Mouse (Mus musculus) neural tube, embryonic 15.5 days (tissue): ENCODE results near the gene Itgb7. TPM values are rescaled to one million over a fixed set of nuclear protein-coding genes. Genes with fewer than 3 reads are reported as not detected.

Experiments
- ATAC-seq: fragments of 200-750 bp; cut with Nextera tagmentation; 2 replicates; pipeline ENCODE4 v1.8.0; 2017; ENCODE audit warnings: mild to moderate bottlenecking, moderate TSS enrichment, moderate library complexity; ENCODE audit not compliant: low FRiP score
- H3K27ac ChIP-seq: fragments of 300-500 bp; sonication (generic); replicated peaks from 2 replicates; pipeline ENCODE4 v1.5.1; 2015; ENCODE audit warnings: mild to moderate bottlenecking, inconsistent platforms
- H3K27me3 ChIP-seq: fragments of 300-500 bp; sonication (generic); replicated peaks from 2 replicates; pipeline ENCODE4 v1.6.1; 2015; ENCODE audit warnings: inconsistent platforms
- H3K36me3 ChIP-seq: fragments of 300-500 bp; sonication (generic); 2 replicates; pipeline ENCODE4 v1.6.1; 2015; ENCODE audit warnings: inconsistent platforms
- H3K4me1 ChIP-seq: fragments of 300-500 bp; sonication (generic); 2 replicates; pipeline ENCODE4 v1.6.1; 2015; ENCODE audit warnings: inconsistent platforms
- H3K4me2 ChIP-seq: fragments of 300-500 bp; sonication (generic); 2 replicates; pipeline ENCODE4 v1.6.1; 2015; ENCODE audit warnings: inconsistent platforms, mild to moderate bottlenecking, moderate library complexity
- H3K4me3 ChIP-seq: fragments of 300-500 bp; sonication (generic); replicated peaks from 2 replicates; pipeline ENCODE4 v1.5.1; 2015; ENCODE audit warnings: mild to moderate bottlenecking, inconsistent platforms
- H3K9ac ChIP-seq: fragments of 300-500 bp; sonication (generic); replicated peaks from 2 replicates; pipeline ENCODE4 v1.6.1; 2015; ENCODE audit warnings: mild to moderate bottlenecking, inconsistent platforms
- H3K9me3 ChIP-seq: fragments of 300-500 bp; sonication (generic); replicated peaks from 2 replicates; pipeline ENCODE4 v1.6.1; 2016; ENCODE audit warnings: inconsistent platforms
- WGBS: fragments of 180-500 bp; shearing (Covaris S2); methylation state at CpG from one replicate; pipeline ENCODE4 v1.1.7; 2015; ENCODE audit warnings: mixed read lengths; 5-methylcytosine and 5-hydroxymethylcytosine counted together
- polyA plus RNA-seq: library from polyadenylated mRNA; unstranded; fragments of >200 nt; fragmentation: Nextera tagmentation; extraction: Ambion mirVana; gene quantifications from 2 replicates; pipeline ENCODE4 v1.2.1, GENCODE M21; 2015

The Itgb7 gene
- polyA plus RNA-seq, 1 experiment from 2014 or later: 1.1 TPM

GRCm38 (mm10) chr15:102203835-102204381 lies 27.8 kb downstream of the Itgb7 start:
- H3K9ac ChIP-seq: peak overlapping the region; percentile 87
- peak; percentile 43 for ATAC-seq
- H3K9me3 ChIP-seq: no peaks in the 10 kb centered on the region
- WGBS: under 1% methylated on average over 22 of the region's 72 CpGs
- H3K36me3 ChIP-seq: peaks cover 20% of the 10 kb centered on the region
- peak overlapping the region; percentile 82 for H3K4me3 ChIP-seq
- H3K4me1 ChIP-seq: peaks cover 53% of the 10 kb centered on the region
- H3K4me2 ChIP-seq: peak overlapping the region; percentile 65
- no peaks in the 10 kb centered on the region for H3K27me3 ChIP-seq
- peak overlapping the region; percentile 99 for H3K27ac ChIP-seq

GRCm38 (mm10) chr15:102202971-102203834 lies 28.5 kb downstream of the Itgb7 start, which contains the start of gene Zfp740:
Gene Zfp740 (plus strand): TSS chr15:102203249.
- Histone ChIP-seq H3K9me3 (no peaks in the 10 kb centered on the region), H3K36me3 (peaks cover 14% of the 10 kb centered on the region), H3K4me2 (peak within 1 kb of the TSS; percentile 65), H3K4me3 (peak within 1 kb of the TSS; percentile 82), H3K27ac (peak within 1 kb of the TSS; percentile 99), H3K9ac (peak within 1 kb of the TSS; percentile 87), H3K4me1 (peaks cover 50% of the 10 kb centered on the region), H3K27me3 (no peaks in the 10 kb centered on the region)
- peak; percentile 97 for ATAC-seq
- under 1% methylated on average over 50 of the region's 68 CpGs for WGBS

- Histone ChIP-seq H3K27ac (no peak overlapping the region), H3K9me3 (no peaks in the 10 kb centered on the region), H3K36me3 (no peaks in the 10 kb centered on the region), H3K4me3 (no peak overlapping the region), H3K4me1 (peaks cover 9% of the 10 kb centered on the region), H3K27me3 (no peaks in the 10 kb centered on the region), H3K4me2 (no peak overlapping the region), H3K9ac (no peak overlapping the region)
- no peak for ATAC-seq
- WGBS: 82% methylated on average over 4 of the region's 4 CpGs
Observed at GRCm38 (mm10) chr15:102198841-102199240, 32.9 kb downstream of the Itgb7 start.

GRCm38 (mm10) chr15:102195373-102195772 lies 36.4 kb downstream of the Itgb7 start:
- H3K27ac ChIP-seq: no peak overlapping the region
- H3K9me3 ChIP-seq: no peaks in the 10 kb centered on the region
- H3K4me3 ChIP-seq: no peak overlapping the region
- H3K4me2 ChIP-seq: no peak overlapping the region
- no peaks in the 10 kb centered on the region for H3K36me3 ChIP-seq
- H3K9ac ChIP-seq: no peak overlapping the region
- no peaks in the 10 kb centered on the region for H3K27me3 ChIP-seq
- ATAC-seq: no peak
- no peaks in the 10 kb centered on the region for H3K4me1 ChIP-seq
- WGBS: 81% methylated on average over 4 of the region's 4 CpGs

GRCm38 (mm10) chr15:102194439-102194838 lies 37.3 kb downstream of the Itgb7 start:
- Histone ChIP-seq H3K4me2 (no peak overlapping the region), H3K4me1 (no peaks in the 10 kb centered on the region), H3K27ac (no peak overlapping the region), H3K9me3 (no peaks in the 10 kb centered on the region), H3K36me3 (no peaks in the 10 kb centered on the region), H3K4me3 (no peak overlapping the region), H3K9ac (no peak overlapping the region), H3K27me3 (no peaks in the 10 kb centered on the region)
- WGBS: 91% methylated on average over 4 of the region's 4 CpGs
- ATAC-seq: no peak

GRCm38 (mm10) chr15:102193652-102194051 lies 38.1 kb downstream of the Itgb7 start:
- H3K4me2 ChIP-seq: no peak overlapping the region
- no peak overlapping the region for H3K27ac ChIP-seq
- H3K9ac ChIP-seq: no peak overlapping the region
- no peaks in the 10 kb centered on the region for H3K36me3 ChIP-seq
- H3K9me3 ChIP-seq: no peaks in the 10 kb centered on the region
- H3K4me1 ChIP-seq: no peaks in the 10 kb centered on the region
- no peak for ATAC-seq
- WGBS: 82% methylated on average over 4 of the region's 4 CpGs
- H3K27me3 ChIP-seq: no peaks in the 10 kb centered on the region
- H3K4me3 ChIP-seq: no peak overlapping the region

- Histone ChIP-seq H3K27ac (no peak overlapping the region), H3K4me2 (no peak overlapping the region), H3K9ac (no peak overlapping the region), H3K4me1 (no peaks in the 10 kb centered on the region), H3K9me3 (no peaks in the 10 kb centered on the region), H3K36me3 (no peaks in the 10 kb centered on the region), H3K27me3 (no peaks in the 10 kb centered on the region), H3K4me3 (no peak overlapping the region)
- WGBS: 85% methylated on average over 5 of the region's 5 CpGs
- no peak for ATAC-seq
Observed at GRCm38 (mm10) chr15:102192820-102193386, 38.8 kb downstream of the Itgb7 start.

GRCm38 (mm10) chr15:102192271-102192812 lies 39.4 kb downstream of the Itgb7 start:
- Histone ChIP-seq H3K4me1 (no peaks in the 10 kb centered on the region), H3K4me3 (no peak overlapping the region), H3K36me3 (no peaks in the 10 kb centered on the region), H3K9ac (no peak overlapping the region), H3K27ac (no peak overlapping the region), H3K9me3 (no peaks in the 10 kb centered on the region), H3K27me3 (no peaks in the 10 kb centered on the region), H3K4me2 (no peak overlapping the region)
- no peak for ATAC-seq
- WGBS: 80% methylated on average over 7 of the region's 7 CpGs

- no peak overlapping the region for H3K4me3 ChIP-seq
- 52% methylated on average over 7 of the region's 7 CpGs for WGBS
- no peak for ATAC-seq
Observed at GRCm38 (mm10) chr15:102191699-102192098, 40.0 kb downstream of the Itgb7 start.

GRCm38 (mm10) chr15:102188883-102189282 lies 42.9 kb downstream of the Itgb7 start:
- Histone ChIP-seq H3K4me1 (no peaks in the 10 kb centered on the region), H3K9ac (no peak overlapping the region), H3K27me3 (no peaks in the 10 kb centered on the region), H3K9me3 (no peaks in the 10 kb centered on the region), H3K4me3 (no peak overlapping the region), H3K27ac (no peak overlapping the region), H3K4me2 (no peak overlapping the region), H3K36me3 (peaks cover 6% of the 10 kb centered on the region; the same call in 1 of the 2 replicates)
- 63% methylated on average over 6 of the region's 6 CpGs for WGBS
- ATAC-seq: no peak

More at GRCm38 (mm10) chr15:102191699-102192098, 40.0 kb downstream of the Itgb7 start:
- Histone ChIP-seq H3K27ac (no peak overlapping the region), H3K9me3 (no peaks in the 10 kb centered on the region), H3K27me3 (no peaks in the 10 kb centered on the region), H3K36me3 (no peaks in the 10 kb centered on the region), H3K4me2 (no peak overlapping the region), H3K9ac (no peak overlapping the region), H3K4me1 (no peaks in the 10 kb centered on the region)

GRCm38 (mm10) chr15:102188096-102188495 lies 43.6 kb downstream of the Itgb7 start:
- WGBS: 92% methylated on average over 10 of the region's 10 CpGs
- H3K36me3 ChIP-seq: peaks cover 6% of the 10 kb centered on the region; the same call in 1 of the 2 replicates
- no peak overlapping the region for H3K27ac ChIP-seq
- H3K9ac ChIP-seq: no peak overlapping the region
- ATAC-seq: no peak
- H3K4me1 ChIP-seq: no peaks in the 10 kb centered on the region
- no peak overlapping the region for H3K4me3 ChIP-seq
- H3K9me3 ChIP-seq: no peaks in the 10 kb centered on the region
- H3K4me2 ChIP-seq: no peak overlapping the region
- no peaks in the 10 kb centered on the region for H3K27me3 ChIP-seq
